Mouse (Mus musculus) heart, embryonic 16.5 days (tissue): ENCODE data around the gene Dennd1c. TPM values are rescaled to one million over a fixed set of nuclear protein-coding genes. Genes with fewer than 3 reads are reported as not detected.

ENCODE experiments used
- ATAC-seq: fragments of 200-750 bp; cut with Nextera tagmentation; replicated peaks from 2 replicates; pipeline ENCODE4 v1.8.0; 2017; ENCODE audit warnings: moderate number of reproducible peaks; ENCODE audit not compliant: insufficient read depth, low FRiP score; ENCODE audit errors: extremely low read depth
- H3K27ac ChIP-seq: fragments of 300-500 bp; sonication (generic); 2 replicates; pipeline ENCODE4 v1.5.1; 2014; ENCODE audit warnings: mild to moderate bottlenecking, low read length, control low read depth, moderate library complexity
- H3K27me3 ChIP-seq: fragments of 300-500 bp; sonication (generic); 2 replicates; pipeline ENCODE4 v1.6.1; 2014; ENCODE audit warnings: low read length, mixed read lengths; ENCODE audit not compliant: control insufficient read depth, insufficient read depth
- H3K36me3 ChIP-seq: fragments of 300-500 bp; sonication (generic); 2 replicates; pipeline ENCODE4 v1.6.1; 2014; ENCODE audit not compliant: control insufficient read depth, insufficient read depth
- H3K4me1 ChIP-seq: fragments of 300-500 bp; sonication (generic); 2 replicates; pipeline ENCODE4 v1.6.1; 2014; ENCODE audit warnings: low read length, mixed read lengths; ENCODE audit not compliant: control insufficient read depth, insufficient read depth
- H3K4me2 ChIP-seq: fragments of 300-500 bp; sonication (generic); 2 replicates; pipeline ENCODE4 v1.6.1; 2014; ENCODE audit warnings: low read depth, mild to moderate bottlenecking, control low read depth, low read length
- H3K4me3 ChIP-seq: fragments of 300-500 bp; sonication (generic); 2 replicates; pipeline ENCODE4 v1.5.1; 2014; ENCODE audit warnings: mild to moderate bottlenecking, control low read depth, low read length
- H3K9ac ChIP-seq: fragments of 300-500 bp; sonication (generic); 2 replicates; pipeline ENCODE4 v1.6.1; 2014; ENCODE audit warnings: low read length, control low read depth
- H3K9me3 ChIP-seq: fragments of 300-500 bp; sonication (generic); replicated peaks from 2 replicates; pipeline ENCODE4 v1.6.1; 2016; ENCODE audit warnings: low read length; ENCODE audit not compliant: control insufficient read depth
- WGBS: fragments of 180-500 bp; shearing (Covaris S2); extraction: QIAGEN DNeasy Blood & Tissue Kit; methylation state at CpG from one replicate; pipeline ENCODE4 v1.1.7; 2014; 5-methylcytosine and 5-hydroxymethylcytosine counted together
- polyA plus RNA-seq: library from polyadenylated mRNA; unstranded; fragments of >200 nt; fragmentation: Nextera tagmentation; extraction: Ambion mirVana; gene quantifications from 2 replicates; pipeline ENCODE4 v1.2.1, GENCODE M21; 2015

Dennd1c gene
- polyA plus RNA-seq, 1 experiment from 2014 or later: 4.1 TPM

GRCm38 (mm10) chr17:57099629-57100325 is 21.5 kb upstream of the Dennd1c start:
- H3K27ac ChIP-seq: no peak overlapping the region
- no peak overlapping the region for H3K4me3 ChIP-seq
- 5% methylated on average over 10 of the region's 10 CpGs for WGBS
- H3K4me1 ChIP-seq: peaks cover 6% of the 10 kb centered on the region
- ATAC-seq: no peak
- H3K36me3 ChIP-seq: no peaks in the 10 kb centered on the region
- no peaks in the 10 kb centered on the region for H3K9me3 ChIP-seq
- H3K27me3 ChIP-seq: no peaks in the 10 kb centered on the region
- H3K9ac ChIP-seq: no peak overlapping the region
- H3K4me2 ChIP-seq: 0 out of 2 replicates have a peak overlapping the region, but pooled peaks have one; percentile 4

GRCm38 (mm10) chr17:57098321-57098720 is 20.0 kb upstream of the Dennd1c start:
- WGBS: 67% methylated on average over 5 of the region's 5 CpGs
- Histone ChIP-seq H3K9ac (no peak overlapping the region), H3K27me3 (no peaks in the 10 kb centered on the region), H3K36me3 (no peaks in the 10 kb centered on the region), H3K4me1 (no peaks in the 10 kb centered on the region), H3K4me2 (no peak overlapping the region), H3K9me3 (no peaks in the 10 kb centered on the region), H3K4me3 (no peak overlapping the region), H3K27ac (no peak overlapping the region)
- ATAC-seq: no peak

GRCm38 (mm10) chr17:57096623-57096920 is 18.3 kb upstream of the Dennd1c start:
- 1% methylated on average over 11 of the region's 11 CpGs for WGBS
- Histone ChIP-seq H3K4me3 (peak overlapping the region; percentile 25), H3K9me3 (no peaks in the 10 kb centered on the region), H3K36me3 (no peaks in the 10 kb centered on the region), H3K27me3 (no peaks in the 10 kb centered on the region), H3K4me1 (no peaks in the 10 kb centered on the region), H3K4me2 (peak overlapping the region; percentile 51), H3K27ac (no peak overlapping the region), H3K9ac (no peak overlapping the region)
- peak; percentile 70 for ATAC-seq

- H3K36me3 ChIP-seq: no peaks in the 10 kb centered on the region
- no peak overlapping the region for H3K27ac ChIP-seq
- no peaks in the 10 kb centered on the region for H3K9me3 ChIP-seq
- H3K27me3 ChIP-seq: no peaks in the 10 kb centered on the region
- H3K9ac ChIP-seq: no peak overlapping the region
- WGBS: 2% methylated on average over 18 of the region's 19 CpGs
- H3K4me3 ChIP-seq: peak overlapping the region; percentile 25
- H3K4me1 ChIP-seq: no peaks in the 10 kb centered on the region
- peak overlapping the region; percentile 51 for H3K4me2 ChIP-seq
- ATAC-seq: peak; percentile 80
Observed at GRCm38 (mm10) chr17:57095855-57096622, 17.7 kb upstream of the Dennd1c start.

GRCm38 (mm10) chr17:57094222-57094621 is 15.9 kb upstream of the Dennd1c start:
- Histone ChIP-seq H3K9ac (no peak overlapping the region), H3K36me3 (no peaks in the 10 kb centered on the region), H3K27me3 (0 out of 2 replicates have a peak, but pooled peaks cover 2% of the 10 kb centered on the region), H3K4me3 (no peak overlapping the region), H3K9me3 (no peaks in the 10 kb centered on the region), H3K4me1 (no peaks in the 10 kb centered on the region), H3K27ac (no peak overlapping the region), H3K4me2 (no peak overlapping the region)
- no peak for ATAC-seq
- 91% methylated on average over 3 of the region's 3 CpGs for WGBS

- no peaks in the 10 kb centered on the region for H3K9me3 ChIP-seq
- H3K4me3 ChIP-seq: peak within 1 kb of the TSS; percentile 41
- H3K36me3 ChIP-seq: no peaks in the 10 kb centered on the region
- peaks cover 6% of the 10 kb centered on the region for H3K4me1 ChIP-seq
- 2% methylated on average over 31 of the region's 31 CpGs for WGBS
- H3K27me3 ChIP-seq: peaks cover 16% of the 10 kb centered on the region
- peak within 1 kb of the TSS; percentile 47; the same call in 1 of the 2 replicates for H3K9ac ChIP-seq
- peak; percentile 68; the same call in 1 of the 2 replicates for ATAC-seq
- peak within 1 kb of the TSS; percentile 63 for H3K4me2 ChIP-seq
- no peak within 1 kb of the TSS for H3K27ac ChIP-seq
Observed at GRCm38 (mm10) chr17:57087049-57087832, 8.9 kb upstream of the Dennd1c start, which contains the start of gene Tubb4a. Gene Tubb4a, minus strand, starts transcription at chr17:57087782.

GRCm38 (mm10) chr17:57085970-57086757 is 7.8 kb upstream of the Dennd1c start:
- no peak overlapping the region for H3K27ac ChIP-seq
- ATAC-seq: no peak
- peaks cover 6% of the 10 kb centered on the region for H3K4me1 ChIP-seq
- no peak overlapping the region for H3K4me3 ChIP-seq
- H3K9me3 ChIP-seq: no peaks in the 10 kb centered on the region
- no peaks in the 10 kb centered on the region for H3K36me3 ChIP-seq
- H3K27me3 ChIP-seq: peaks cover 16% of the 10 kb centered on the region
- 84% methylated on average over 11 of the region's 11 CpGs for WGBS
- no peak overlapping the region for H3K4me2 ChIP-seq
- H3K9ac ChIP-seq: no peak overlapping the region

- no peak overlapping the region for H3K27ac ChIP-seq
Observed at GRCm38 (mm10) chr17:57082481-57082880, 4.2 kb upstream of the Dennd1c start.

More at GRCm38 (mm10) chr17:57082481-57082880, 4.2 kb upstream of the Dennd1c start:
- no peaks in the 10 kb centered on the region for H3K9me3 ChIP-seq
- no peak overlapping the region for H3K4me3 ChIP-seq
- H3K36me3 ChIP-seq: no peaks in the 10 kb centered on the region
- H3K4me2 ChIP-seq: no peak overlapping the region
- no peak overlapping the region for H3K9ac ChIP-seq
- 72% methylated on average over 5 of the region's 5 CpGs for WGBS
- H3K4me1 ChIP-seq: peaks cover 6% of the 10 kb centered on the region
- H3K27me3 ChIP-seq: 0 out of 2 replicates have a peak, but pooled peaks cover 6% of the 10 kb centered on the region
- ATAC-seq: no peak
